Mouse (Mus musculus) lung, postnatal 0 days (tissue): ENCODE results near the gene Camkmt. TPM values are rescaled to one million over a fixed set of nuclear protein-coding genes. Genes with fewer than 3 reads are reported as not detected.

Experiments
- ATAC-seq: fragments of 200-750 bp; cut with Nextera tagmentation; 2 replicates; pipeline ENCODE4 v1.8.0; 2017; ENCODE audit warnings: moderate library complexity
- DNase-seq: peaks from one replicate; pipeline ENCODE4 v3.0.0-alpha.2; 2016; ENCODE audit warnings: low spot score
- H3K27ac ChIP-seq: fragments of 300-500 bp; sonication (generic); 2 replicates; pipeline ENCODE4 v1.5.1; 2014; ENCODE audit warnings: antibody characterized with exemption, mild to moderate bottlenecking, low read length, mixed read lengths
- H3K27me3 ChIP-seq: fragments of 300-500 bp; sonication (generic); replicated peaks from 2 replicates; pipeline ENCODE4 v1.6.1; 2014; ENCODE audit warnings: low read length, mixed read lengths; ENCODE audit not compliant: insufficient read depth
- H3K36me3 ChIP-seq: fragments of 300-500 bp; sonication (generic); 2 replicates; pipeline ENCODE4 v1.6.1; 2014; ENCODE audit warnings: low read length, mixed read lengths; ENCODE audit not compliant: insufficient read depth
- H3K4me1 ChIP-seq: fragments of 300-500 bp; sonication (generic); 2 replicates; pipeline ENCODE4 v1.6.1; 2014; ENCODE audit warnings: antibody characterized with exemption, low read depth, low read length, mixed read lengths; ENCODE audit not compliant: insufficient read depth
- H3K4me2 ChIP-seq: fragments of 300-500 bp; sonication (generic); replicated peaks from 2 replicates; pipeline ENCODE4 v1.6.1; 2014; ENCODE audit warnings: low read depth, mild to moderate bottlenecking, low read length, moderate library complexity, mixed read lengths
- H3K4me3 ChIP-seq: fragments of 300-500 bp; sonication (generic); 2 replicates; pipeline ENCODE4 v1.5.1; 2014; ENCODE audit warnings: low read depth, low read length
- H3K9ac ChIP-seq: fragments of 300-500 bp; sonication (generic); replicated peaks from 2 replicates; pipeline ENCODE4 v1.6.1; 2014; ENCODE audit warnings: low read depth, mild to moderate bottlenecking
- H3K9me3 ChIP-seq: fragments of 300-500 bp; sonication (generic); 2 replicates; pipeline ENCODE4 v1.6.1; 2016; ENCODE audit warnings: low read length, mixed read lengths
- CTCF ChIP-seq: IDR thresholded peaks from 2 replicates; pipeline ENCODE4 v1.5.1; 2016; ENCODE audit warnings: antibody characterized with exemption, mild to moderate bottlenecking
- EP300 ChIP-seq: IDR thresholded peaks from 2 replicates; pipeline ENCODE4 v1.6.1; 2016; ENCODE audit warnings: antibody characterized with exemption, mild to moderate bottlenecking, control low read depth
- WGBS: fragments of 180-500 bp; shearing (Covaris S2); extraction: QIAGEN DNeasy Blood & Tissue Kit; methylation state at CpG from one replicate; pipeline ENCODE4 v1.1.7; 2014; 5-methylcytosine and 5-hydroxymethylcytosine counted together
- polyA plus RNA-seq: library from polyadenylated mRNA; unstranded; fragments of >200 nt; fragmentation: Nextera tagmentation; extraction: Ambion mirVana; gene quantifications from 2 replicates; pipeline ENCODE4 v1.2.1, GENCODE M21; 2015

The Camkmt gene
- polyA plus RNA-seq, 1 experiment from 2014 or later = 3.2 TPM

DNA sequence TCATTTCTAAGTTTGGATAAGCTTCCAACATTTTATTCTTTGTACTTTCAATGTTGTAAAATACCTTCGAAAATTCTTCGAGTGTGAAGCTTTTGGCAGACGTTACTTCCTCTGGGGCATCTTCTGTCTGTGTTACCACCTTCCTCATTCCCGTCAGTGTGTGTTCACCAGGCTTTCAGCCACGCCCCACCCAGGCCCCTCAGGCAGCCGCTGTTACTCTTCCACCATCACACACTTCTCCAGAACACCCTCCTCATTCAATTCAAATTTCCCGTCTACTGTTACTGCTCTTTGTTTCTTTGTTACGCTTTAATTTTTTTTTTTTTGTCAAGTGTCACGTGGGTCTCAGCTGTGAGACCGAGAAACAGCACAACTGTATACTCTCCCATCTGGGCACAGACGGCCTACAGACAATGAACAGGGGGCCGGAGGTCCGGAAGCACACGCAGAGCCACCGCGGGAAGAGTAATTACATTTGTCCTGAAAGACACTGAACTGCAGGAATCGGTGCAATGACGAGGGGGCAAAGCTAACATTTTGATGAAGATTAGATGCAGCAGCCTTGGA is 250.9 kb downstream of the Camkmt start:
- WGBS = 61% methylated on average over 18 of the region's 18 CpGs
- DNase-seq = no peak

DNA sequence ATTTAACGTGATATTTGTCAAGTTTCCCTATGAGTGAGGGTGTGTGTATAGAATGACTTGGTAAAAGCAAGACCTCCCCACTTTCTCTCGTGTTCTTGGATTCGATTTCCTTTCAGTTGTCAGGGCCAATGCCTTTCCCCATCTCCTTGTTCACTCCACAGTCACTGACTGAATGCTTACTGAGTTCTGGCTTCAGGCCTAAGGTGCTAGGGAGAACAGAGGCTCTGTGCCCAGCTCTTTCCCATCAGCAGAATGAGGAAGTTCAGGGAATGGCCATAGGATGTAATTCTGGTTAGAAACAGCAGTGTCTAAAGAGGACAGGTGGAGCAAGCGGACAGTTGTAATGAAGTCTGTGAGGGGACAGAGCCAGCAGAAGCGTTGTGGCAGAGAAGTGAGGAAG is 252.1 kb downstream of the Camkmt start:
- ATAC-seq (no peak), DNase-seq (no peak)
- H3K9me3 ChIP-seq = no peaks in the 10 kb centered on the region
- H3K9ac ChIP-seq = no peak overlapping the region
- H3K4me3 ChIP-seq = no peak overlapping the region
- no peaks in the 10 kb centered on the region for H3K27me3 ChIP-seq
- no peaks in the 10 kb centered on the region for H3K4me1 ChIP-seq
- H3K4me2 ChIP-seq = no peak overlapping the region
- 88% methylated on average over 5 of the region's 5 CpGs for WGBS
- no peaks in the 10 kb centered on the region for H3K36me3 ChIP-seq
- H3K27ac ChIP-seq = no peak overlapping the region
- no peak for TF ChIP-seq EP300
- no peak for TF ChIP-seq CTCF

More for the DNA sequence above, 250.9 kb downstream of the Camkmt start:
- no peaks in the 10 kb centered on the region for H3K27me3 ChIP-seq
- no peak overlapping the region for H3K27ac ChIP-seq
- no peaks in the 10 kb centered on the region for H3K36me3 ChIP-seq
- no peaks in the 10 kb centered on the region for H3K9me3 ChIP-seq
- no peak overlapping the region for H3K4me3 ChIP-seq
- no peak overlapping the region for H3K4me2 ChIP-seq
- no peak overlapping the region for H3K9ac ChIP-seq
- ATAC-seq = no peak
- H3K4me1 ChIP-seq = no peaks in the 10 kb centered on the region
- TF ChIP-seq EP300 = no peak
- TF ChIP-seq CTCF = no peak

DNA sequence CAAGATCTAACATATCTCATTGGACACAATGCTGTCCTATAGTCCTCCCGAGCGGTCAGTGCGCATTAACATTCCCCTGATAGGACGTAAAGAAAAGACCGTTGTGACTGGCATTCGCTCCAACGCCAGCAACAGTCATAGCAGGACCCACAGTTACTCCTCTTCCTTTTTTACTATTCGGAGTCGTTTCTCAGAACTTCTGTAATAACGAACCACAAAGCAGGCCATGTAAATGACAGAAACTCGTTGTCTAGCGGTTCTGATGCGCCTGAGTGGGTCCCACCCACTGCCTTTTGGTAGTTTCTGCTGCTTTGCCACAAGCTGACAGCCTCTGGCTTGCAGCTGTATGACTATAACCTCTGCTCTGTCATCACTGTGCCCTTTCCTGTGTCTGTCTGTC is 253.1 kb downstream of the Camkmt start:
- no peak for DNase-seq
- WGBS = 83% methylated on average over 13 of the region's 13 CpGs
- H3K27me3 ChIP-seq = no peaks in the 10 kb centered on the region

DNA sequence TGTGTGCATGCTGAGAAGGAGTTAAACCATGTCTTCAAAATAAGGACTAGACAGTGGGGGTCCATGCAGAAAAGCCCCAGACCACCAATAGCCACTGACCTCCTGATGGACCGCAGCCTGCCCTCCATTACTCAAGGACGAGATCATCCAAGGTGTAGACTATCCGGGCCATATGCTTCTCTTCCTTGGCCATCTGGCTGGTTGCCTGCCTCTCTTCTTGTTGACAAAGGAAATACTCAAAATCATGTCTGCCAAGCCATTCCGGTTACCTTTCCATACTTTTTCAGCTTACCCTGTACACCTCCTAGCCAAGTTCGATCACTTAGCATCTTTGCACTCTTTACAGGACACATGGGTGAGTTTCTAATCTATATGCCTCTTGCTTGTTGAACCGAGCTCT is 256.3 kb downstream of the Camkmt start:
- Histone ChIP-seq H3K4me1 (no peaks in the 10 kb centered on the region), H3K4me3 (no peak overlapping the region), H3K27me3 (no peaks in the 10 kb centered on the region), H3K9ac (no peak overlapping the region), H3K9me3 (no peaks in the 10 kb centered on the region), H3K4me2 (no peak overlapping the region), H3K27ac (no peak overlapping the region), H3K36me3 (no peaks in the 10 kb centered on the region)
- 70% methylated on average over 6 of the region's 6 CpGs for WGBS
- ATAC-seq = no peak
- TF ChIP-seq CTCF (no peak), EP300 (no peak)
- no peak for DNase-seq

More for the DNA sequence above, 253.1 kb downstream of the Camkmt start:
- H3K4me1 ChIP-seq = no peaks in the 10 kb centered on the region
- H3K4me2 ChIP-seq = no peak overlapping the region
- ATAC-seq = no peak
- no peak overlapping the region for H3K9ac ChIP-seq
- TF ChIP-seq CTCF (no peak), EP300 (no peak)
- H3K4me3 ChIP-seq = no peak overlapping the region
- H3K9me3 ChIP-seq = no peaks in the 10 kb centered on the region
- H3K27ac ChIP-seq = no peak overlapping the region
- H3K36me3 ChIP-seq = no peaks in the 10 kb centered on the region

DNA sequence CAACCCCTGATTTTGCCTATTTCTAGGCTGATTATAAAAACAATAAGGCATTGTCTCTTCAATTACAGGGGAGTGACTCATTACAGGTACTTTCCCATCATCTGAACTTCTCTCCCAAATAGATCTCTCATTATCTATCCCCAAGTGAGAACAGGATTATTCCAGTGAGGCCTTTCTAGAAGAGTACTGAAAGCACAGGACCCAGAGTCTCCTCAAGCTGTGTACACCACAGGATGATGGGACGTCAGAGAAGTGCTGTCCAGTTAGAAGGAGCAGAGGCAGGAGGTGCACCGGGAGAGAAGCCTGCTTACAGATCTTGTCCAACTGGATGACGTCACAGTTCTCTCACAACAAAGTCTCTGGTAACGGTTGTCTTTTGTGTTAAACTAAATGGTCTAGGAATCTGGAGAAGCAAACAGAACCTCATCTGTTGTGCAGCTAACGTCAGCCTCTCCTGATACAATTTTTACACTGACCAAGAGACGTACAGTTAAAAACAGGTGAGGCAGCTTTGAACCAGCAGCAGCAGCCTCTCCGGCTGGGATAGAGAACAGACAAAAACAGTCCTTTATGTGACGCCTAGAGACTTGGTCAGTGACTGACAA is 259.1 kb downstream of the Camkmt start:
- ATAC-seq (no peak), DNase-seq (no peak)
- H3K36me3 ChIP-seq = no peaks in the 10 kb centered on the region
- no peak overlapping the region for H3K4me3 ChIP-seq
- TF ChIP-seq CTCF = no peak
- TF ChIP-seq EP300 = no peak
- no peak overlapping the region for H3K4me2 ChIP-seq
- H3K27ac ChIP-seq = no peak overlapping the region
- H3K27me3 ChIP-seq = no peaks in the 10 kb centered on the region
- no peaks in the 10 kb centered on the region for H3K9me3 ChIP-seq
- no peaks in the 10 kb centered on the region for H3K4me1 ChIP-seq
- H3K9ac ChIP-seq = no peak overlapping the region
- WGBS = 48% methylated on average over 8 of the region's 8 CpGs

DNA sequence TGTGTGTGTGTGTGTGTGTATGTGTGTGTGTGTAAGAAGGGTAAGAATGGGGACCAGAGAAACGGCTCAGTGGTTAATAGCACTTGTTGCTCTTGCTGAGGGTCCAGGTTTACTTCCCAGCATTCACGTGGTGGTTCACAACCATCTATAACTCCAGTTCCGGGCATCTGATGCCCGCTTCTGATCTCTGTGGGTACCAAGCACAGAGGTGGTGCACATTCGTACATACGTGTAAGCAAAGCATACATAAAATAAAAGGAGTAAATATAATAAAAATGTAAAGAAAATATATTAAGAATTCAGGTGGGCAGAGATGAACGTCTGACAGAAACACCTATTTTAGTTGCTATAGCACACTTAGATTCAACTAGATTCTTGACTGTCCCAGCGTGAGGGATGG is 260.9 kb downstream of the Camkmt start:
- Histone ChIP-seq H3K4me3 (no peak overlapping the region), H3K4me2 (no peak overlapping the region), H3K27ac (no peak overlapping the region), H3K36me3 (no peaks in the 10 kb centered on the region), H3K9ac (no peak overlapping the region), H3K4me1 (no peaks in the 10 kb centered on the region), H3K9me3 (no peaks in the 10 kb centered on the region), H3K27me3 (no peaks in the 10 kb centered on the region)
- DNase-seq (no peak), ATAC-seq (no peak)
- 91% methylated on average over 8 of the region's 8 CpGs for whole genome bisulfite sequencing
- TF ChIP-seq CTCF = no peak
- no peak for TF ChIP-seq EP300
